Mouse (Mus musculus) kidney, postnatal 0 days (tissue): ENCODE measurements around the gene Mast4. TPM values are rescaled to one million over a fixed set of nuclear protein-coding genes. Genes with fewer than 3 reads are reported as not detected.

Experiments
- ATAC-seq: fragments of 200-750 bp; cut with Nextera tagmentation; replicated peaks from 2 replicates; pipeline ENCODE4 v1.8.0; 2017; ENCODE audit warnings: low read depth, moderate number of reproducible peaks, moderate TSS enrichment, moderate library complexity; ENCODE audit not compliant: low FRiP score
- DNase-seq: peaks from one replicate; pipeline ENCODE4 v3.0.0-alpha.2; 2016; ENCODE audit warnings: low spot score
- H3K27ac ChIP-seq: fragments of 300-500 bp; sonication (generic); 2 replicates; pipeline ENCODE4 v1.5.1; 2014; ENCODE audit warnings: mild to moderate bottlenecking
- H3K27me3 ChIP-seq: fragments of 300-500 bp; sonication (generic); 2 replicates; pipeline ENCODE4 v1.6.1; 2014; ENCODE audit warnings: low read length, mixed read lengths; ENCODE audit not compliant: insufficient read depth
- H3K36me3 ChIP-seq: fragments of 300-500 bp; sonication (generic); 2 replicates; pipeline ENCODE4 v1.6.1; 2014; ENCODE audit warnings: low read length, mixed read lengths; ENCODE audit not compliant: insufficient read depth
- H3K4me1 ChIP-seq: fragments of 300-500 bp; sonication (generic); replicated peaks from 2 replicates; pipeline ENCODE4 v1.6.1; 2014; ENCODE audit warnings: antibody characterized with exemption, low read length, mixed read lengths; ENCODE audit not compliant: insufficient read depth
- H3K4me2 ChIP-seq: fragments of 300-500 bp; sonication (generic); 2 replicates; pipeline ENCODE4 v1.6.1; 2014; ENCODE audit warnings: mild to moderate bottlenecking, low read length, moderate library complexity, mixed read lengths
- H3K4me3 ChIP-seq: fragments of 300-500 bp; sonication (generic); replicated peaks from 2 replicates; pipeline ENCODE4 v1.5.1; 2014; ENCODE audit warnings: low read depth, low read length
- H3K9ac ChIP-seq: fragments of 300-500 bp; sonication (generic); 2 replicates; pipeline ENCODE4 v1.6.1; 2014; ENCODE audit warnings: low read depth, low read length
- H3K9me3 ChIP-seq: fragments of 300-500 bp; sonication (generic); replicated peaks from 2 replicates; pipeline ENCODE4 v1.6.1; 2016; ENCODE audit warnings: low read length, inconsistent platforms, mixed read lengths
- CTCF ChIP-seq: IDR thresholded peaks from 2 replicates; pipeline ENCODE4 v1.5.1; 2016; ENCODE audit warnings: antibody characterized with exemption, low read depth, mild to moderate bottlenecking, moderate library complexity
- WGBS: fragments of 180-500 bp; shearing (Covaris S2); extraction: QIAGEN DNeasy Blood & Tissue Kit; methylation state at CpG from one replicate; pipeline ENCODE4 v1.1.7; 2014; 5-methylcytosine and 5-hydroxymethylcytosine counted together
- polyA plus RNA-seq: library from polyadenylated mRNA; unstranded; fragments of >200 nt; fragmentation: Nextera tagmentation; extraction: Ambion mirVana; gene quantifications from 2 replicates; pipeline ENCODE4 v1.2.1, GENCODE M21; 2015

Mast4 gene
- polyA plus RNA-seq, 1 experiment from 2014 or later, result 10.6 TPM

- no peak overlapping the region for H3K9ac ChIP-seq
- no peak for TF ChIP-seq CTCF
- DNase-seq (no peak), ATAC-seq (no peak)
- H3K36me3 ChIP-seq, result no peaks in the 10 kb centered on the region
- no peak overlapping the region for H3K4me2 ChIP-seq
- no peaks in the 10 kb centered on the region for H3K9me3 ChIP-seq
- no peaks in the 10 kb centered on the region for H3K4me1 ChIP-seq
- 54% methylated on average over 7 of the region's 7 CpGs for WGBS
- no peaks in the 10 kb centered on the region for H3K27me3 ChIP-seq
- H3K27ac ChIP-seq, result no peak overlapping the region
- no peak overlapping the region for H3K4me3 ChIP-seq
Observed at GRCm38 (mm10) chr13:102839741-102840482, 494.4 kb downstream of the Mast4 start.

GRCm38 (mm10) chr13:102837427-102837826, 496.9 kb downstream of the Mast4 start:
- DNase-seq (no peak), ATAC-seq (no peak)
- Histone ChIP-seq H3K36me3 (no peaks in the 10 kb centered on the region), H3K4me2 (no peak overlapping the region), H3K9me3 (no peaks in the 10 kb centered on the region), H3K9ac (no peak overlapping the region), H3K4me3 (no peak overlapping the region), H3K27ac (no peak overlapping the region), H3K27me3 (no peaks in the 10 kb centered on the region), H3K4me1 (no peaks in the 10 kb centered on the region)
- TF ChIP-seq CTCF, result no peak
- WGBS, result 54% methylated on average over 4 of the region's 4 CpGs

GRCm38 (mm10) chr13:102835336-102835735, 499.0 kb downstream of the Mast4 start:
- Histone ChIP-seq H3K4me2 (no peak overlapping the region), H3K4me1 (no peaks in the 10 kb centered on the region), H3K27me3 (no peaks in the 10 kb centered on the region), H3K27ac (no peak overlapping the region), H3K9ac (no peak overlapping the region), H3K9me3 (no peaks in the 10 kb centered on the region), H3K4me3 (no peak overlapping the region), H3K36me3 (no peaks in the 10 kb centered on the region)
- DNase-seq (no peak), ATAC-seq (no peak)
- WGBS, result 44% methylated on average over 8 of the region's 8 CpGs
- no peak for TF ChIP-seq CTCF

- ATAC-seq (no peak), DNase-seq (no peak)
- 37% methylated on average over 4 of the region's 4 CpGs for WGBS
- H3K9ac ChIP-seq, result no peak overlapping the region
- no peaks in the 10 kb centered on the region for H3K36me3 ChIP-seq
- H3K9me3 ChIP-seq, result no peaks in the 10 kb centered on the region
- no peaks in the 10 kb centered on the region for H3K27me3 ChIP-seq
- no peaks in the 10 kb centered on the region for H3K4me1 ChIP-seq
- no peak overlapping the region for H3K27ac ChIP-seq
- no peak for TF ChIP-seq CTCF
- no peak overlapping the region for H3K4me3 ChIP-seq
- no peak overlapping the region for H3K4me2 ChIP-seq
Observed at GRCm38 (mm10) chr13:102818287-102818686, 516.0 kb downstream of the Mast4 start.

- no peak overlapping the region for H3K4me3 ChIP-seq
- H3K27me3 ChIP-seq, result no peaks in the 10 kb centered on the region
- ATAC-seq (no peak), DNase-seq (no peak)
- H3K4me1 ChIP-seq, result no peaks in the 10 kb centered on the region
- WGBS, result 81% methylated on average over 7 of the region's 7 CpGs
- TF ChIP-seq CTCF, result no peak
- no peaks in the 10 kb centered on the region for H3K9me3 ChIP-seq
- no peak overlapping the region for H3K9ac ChIP-seq
- no peak overlapping the region for H3K27ac ChIP-seq
- no peak overlapping the region for H3K4me2 ChIP-seq
- no peaks in the 10 kb centered on the region for H3K36me3 ChIP-seq
Observed at GRCm38 (mm10) chr13:102816689-102817088, 517.6 kb downstream of the Mast4 start.

GRCm38 (mm10) chr13:102815158-102815557, 519.1 kb downstream of the Mast4 start:
- Histone ChIP-seq H3K9ac (no peak overlapping the region), H3K4me2 (no peak overlapping the region), H3K9me3 (no peaks in the 10 kb centered on the region), H3K27ac (no peak overlapping the region), H3K4me1 (no peaks in the 10 kb centered on the region), H3K27me3 (no peaks in the 10 kb centered on the region), H3K4me3 (no peak overlapping the region), H3K36me3 (no peaks in the 10 kb centered on the region)
- DNase-seq (no peak), ATAC-seq (no peak)
- WGBS, result 90% methylated on average over 6 of the region's 6 CpGs
- no peak for TF ChIP-seq CTCF
